In genomic region chr1:21838534-21838933, GRCm38 (mm10) we compare ENCODE assay signal across 28 mouse cellular contexts.
DNase-seq lines count a peak whose midpoint lies in the region; ATAC-seq and TF ChIP-seq lines count a peak whose summit lies in the region.
"Had no signal": no experiment of that assay in that cellular context is flagged by ENCODE, and none has a peak within 500 bp of the region (broad histone marks: within the 10 kb centered on the region; RNA-seq: fewer than 3 reads in every experiment).

No protein-coding gene starts in this region.

- WGBS in heart, embryonic 10.5 days = 15% methylated on average over 3 of the region's 3 CpGs
- 20% methylated on average over 3 of the region's 3 CpGs for WGBS in heart, embryonic 15.5 days
- 36% methylated on average over 3 of the region's 3 CpGs for WGBS in stomach, postnatal 0 days

- H3K9ac ChIP-seq in heart, embryonic 15.5 days = no peak overlapping the region
- H3K9ac ChIP-seq in stomach, postnatal 0 days (ENCODE audit: low read length) = no peak overlapping the region
- H3K9ac ChIP-seq: embryonic facial prominence, embryonic 15.5 days; forebrain, embryonic 12.5 days; forebrain, postnatal 0 days; hindbrain, embryonic 15.5 days; limb, embryonic 13.5 days; lung, embryonic 15.5 days; stomach, embryonic 15.5 days had no signal

- H3K4me1 ChIP-seq in heart, embryonic 10.5 days = peaks cover 12% of the 10 kb centered on the region; the same call in 1 of the 2 replicates
- H3K4me1 ChIP-seq in heart, embryonic 15.5 days (replicated peaks) = peaks cover 10% of the 10 kb centered on the region; the same call in 1 of the 2 replicates
- H3K4me1 ChIP-seq in stomach, postnatal 0 days (replicated peaks; ENCODE audit: control insufficient read depth, insufficient read depth) = no peaks in the 10 kb centered on the region
- H3K4me1 ChIP-seq: forebrain, embryonic 12.5 days; hindbrain, embryonic 10.5 days; hindbrain, embryonic 15.5 days; lung, embryonic 15.5 days; stomach, embryonic 15.5 days had no signal

- TF ChIP-seq EP300 in stomach, postnatal 0 days (optimal IDR thresholded peaks at IDR 0.05) = no peak

- H3K9me3 ChIP-seq in heart, embryonic 10.5 days = no peaks in the 10 kb centered on the region
- no peaks in the 10 kb centered on the region for H3K9me3 ChIP-seq in heart, embryonic 15.5 days (replicated peaks)
- H3K9me3 ChIP-seq in stomach, postnatal 0 days (ENCODE audit: control insufficient read depth, low read length) = no peaks in the 10 kb centered on the region
- H3K9me3 ChIP-seq: embryonic facial prominence, embryonic 15.5 days; forebrain, embryonic 12.5 days; G1E; hindbrain, embryonic 10.5 days; hindbrain, embryonic 15.5 days; limb, embryonic 13.5 days; lung, embryonic 15.5 days; stomach, embryonic 15.5 days had no signal

- TF ChIP-seq CTCF in stomach, postnatal 0 days (IDR thresholded peaks at IDR 0.05; ENCODE audit: low read depth) = no peak

- H3K27ac ChIP-seq in heart, embryonic 10.5 days = peak overlapping the region; percentile 73
- 0 out of 2 replicates have a peak overlapping the region, but pooled peaks have one; percentile 28 for H3K27ac ChIP-seq in heart, embryonic 15.5 days
- H3K27ac ChIP-seq in stomach, postnatal 0 days (replicated peaks) = no peak overlapping the region
- H3K27ac ChIP-seq: embryonic facial prominence, embryonic 15.5 days; forebrain, embryonic 12.5 days; hindbrain, embryonic 10.5 days; hindbrain, embryonic 15.5 days; limb, embryonic 13.5 days; lung, embryonic 15.5 days; stomach, embryonic 15.5 days had no signal

- peak; percentile 23 for DNase-seq in adrenal gland, adult 2 months
- no peak for DNase-seq in adrenal gland, adult 18-20 months (ENCODE audit: low spot score in 2 of 2)
- no peak for DNase-seq in heart, embryonic 10.5 days (ENCODE audit: low spot score)
- no peak for DNase-seq in heart, adult 18-20 months
- no peak for DNase-seq in heart, adult 11 months
- DNase-seq in stomach, postnatal 0 days (ENCODE audit: low spot score) = no peak
- DNase-seq: cerebellum, adult 11 months; cerebellum, adult 9-10 months; cerebellum, postnatal 36 days; forebrain, postnatal 0 days; gastrocnemius, postnatal 10 days; kidney, adult 11 months; kidney, postnatal 36 days; right cerebral cortex, postnatal 25 days; thymus, postnatal 14 days had no signal

- ATAC-seq in heart, embryonic 15.5 days (replicated peaks; ENCODE audit: insufficient number of reproducible peaks, insufficient read depth, low FRiP score, low read depth) = no peak
- no peak for ATAC-seq in stomach, postnatal 0 days (ENCODE audit: low FRiP score, low TSS enrichment)
- ATAC-seq: forebrain, postnatal 0 days; inflammation-experienced regulatory T-cells, adult 6 months; midbrain, embryonic 16.5 days had no signal

- no peaks in the 10 kb centered on the region for H3K27me3 ChIP-seq in heart, embryonic 10.5 days (ENCODE audit: insufficient read depth, poor library complexity, severe bottlenecking)
- no peaks in the 10 kb centered on the region for H3K27me3 ChIP-seq in heart, embryonic 15.5 days
- H3K27me3 ChIP-seq in stomach, postnatal 0 days (ENCODE audit: control insufficient read depth, insufficient read depth, low read length) = no peaks in the 10 kb centered on the region
- H3K27me3 ChIP-seq: embryonic facial prominence, embryonic 15.5 days; forebrain, embryonic 12.5 days; hindbrain, embryonic 15.5 days; limb, embryonic 13.5 days; lung, embryonic 15.5 days; stomach, embryonic 15.5 days had no signal

- no peak overlapping the region for H3K4me2 ChIP-seq in heart, embryonic 15.5 days
- H3K4me2 ChIP-seq in stomach, postnatal 0 days (replicated peaks; ENCODE audit: low read depth) = no peak overlapping the region
- H3K4me2 ChIP-seq: embryonic facial prominence, embryonic 15.5 days; forebrain, embryonic 12.5 days; hindbrain, embryonic 15.5 days; limb, embryonic 13.5 days; liver, embryonic 11.5 days; lung, embryonic 15.5 days; midbrain, embryonic 11.5 days; stomach, embryonic 15.5 days had no signal

- no peaks in the 10 kb centered on the region for H3K36me3 ChIP-seq in heart, embryonic 10.5 days
- no peaks in the 10 kb centered on the region for H3K36me3 ChIP-seq in heart, embryonic 15.5 days
- no peaks in the 10 kb centered on the region for H3K36me3 ChIP-seq in stomach, postnatal 0 days (ENCODE audit: control insufficient read depth, insufficient read depth, low read length)
- H3K36me3 ChIP-seq: embryonic facial prominence, embryonic 15.5 days; forebrain, embryonic 12.5 days; G1E; hindbrain, embryonic 10.5 days; hindbrain, embryonic 15.5 days; limb, embryonic 13.5 days; lung, embryonic 15.5 days; stomach, embryonic 15.5 days had no signal

- no peak overlapping the region for H3K4me3 ChIP-seq in heart, embryonic 10.5 days
- no peak overlapping the region for H3K4me3 ChIP-seq in heart, embryonic 15.5 days
- no peak overlapping the region for H3K4me3 ChIP-seq in stomach, postnatal 0 days (ENCODE audit: low read depth, low read length)
- H3K4me3 ChIP-seq: embryonic facial prominence, embryonic 15.5 days; forebrain, embryonic 12.5 days; hindbrain, embryonic 10.5 days; hindbrain, embryonic 15.5 days; limb, embryonic 13.5 days; lung, embryonic 15.5 days; stomach, embryonic 15.5 days had no signal
